Mouse (Mus musculus) liver, adult 2 months (tissue): ENCODE results near the gene Ghrl. TPM values are rescaled to one million over a fixed set of nuclear protein-coding genes. Genes with fewer than 3 reads are reported as not detected.
"Not testable (repeated sequence)": the region's sequence is repeated elsewhere in the genome, so short reads cannot be mapped to it uniquely, and the experiment has no call there.

Experiments
- DNase-seq: peaks from one replicate; pipeline ENCODE4 v3.0.0-alpha.2; 2011; ENCODE audit warnings: low read depth, low spot score; ENCODE audit errors: extremely low read depth
- H3K27ac ChIP-seq: fragments of 200-500 bp; replicated peaks from 2 replicates; pipeline ENCODE4 v1.5.1; 2012; ENCODE audit warnings: low read depth, mild to moderate bottlenecking, control low read depth, inconsistent platforms, low read length; ENCODE audit not compliant: insufficient read depth
- H3K27me3 ChIP-seq: fragments of 200-500 bp; 2 replicates; pipeline ENCODE4 v1.6.1; 2012; ENCODE audit warnings: mild to moderate bottlenecking, moderate library complexity, low read length, inconsistent platforms; ENCODE audit not compliant: control insufficient read depth, insufficient read depth
- H3K36me3 ChIP-seq: fragments of 200-500 bp; 2 replicates; pipeline ENCODE4 v1.6.1; 2012; ENCODE audit warnings: low read length, inconsistent platforms; ENCODE audit not compliant: control insufficient read depth, insufficient read depth
- H3K4me1 ChIP-seq: fragments of 200-500 bp; 2 replicates; pipeline ENCODE4 v1.6.1; 2011; ENCODE audit warnings: low read length; ENCODE audit not compliant: control insufficient read depth, insufficient read depth
- H3K4me3 ChIP-seq: fragments of 200-500 bp; 2 replicates; pipeline ENCODE4 v1.5.1; 2011; ENCODE audit warnings: low read depth, mild to moderate bottlenecking, control low read depth, low read length, moderate library complexity; ENCODE audit not compliant: insufficient read depth
- H3K79me2 ChIP-seq: fragments of 200-500 bp; 2 replicates; pipeline ENCODE4 v1.6.1; 2012; ENCODE audit warnings: inconsistent platforms, mild to moderate bottlenecking, low read length, moderate library complexity; ENCODE audit not compliant: control insufficient read depth, insufficient read depth
- H3K9ac ChIP-seq: fragments of 200-500 bp; 2 replicates; pipeline ENCODE4 v1.6.1; 2012; ENCODE audit warnings: low read depth, mild to moderate bottlenecking, control low read depth, inconsistent platforms, low read length
- CTCF ChIP-seq: fragments of 200-500 bp; IDR thresholded peaks from 2 replicates; pipeline ENCODE4 v1.5.1; 2011; ENCODE audit warnings: low read depth, low read length, control low read depth
- POLR2A ChIP-seq: fragments of 200-500 bp; IDR thresholded peaks from 2 replicates; pipeline ENCODE4 v1.6.1; 2011; ENCODE audit warnings: low read length, control low read depth; ENCODE audit not compliant: insufficient read depth; ENCODE audit errors: extremely low read depth
- WGBS: fragments of 180-500 bp; shearing (Covaris S2); methylation state at CpG from one replicate; pipeline ENCODE4 v1.1.7; 2018; 5-methylcytosine and 5-hydroxymethylcytosine counted together
- polyA plus RNA-seq: library from polyadenylated mRNA; depleted of rRNA; stranded (reverse); fragments of >200 nt; gene quantifications from 2 replicates; pipeline ENCODE4 v1.2.3, GENCODE M21; 2012
- total RNA-seq: library from RNA; depleted of rRNA; stranded (reverse); fragments of >200 nt; gene quantifications from 2 replicates; pipeline ENCODE4 v1.2.3, GENCODE M21; 2014

Ghrl gene
- total and polyA plus RNA-seq, 2 experiments, result not detected

DNA sequence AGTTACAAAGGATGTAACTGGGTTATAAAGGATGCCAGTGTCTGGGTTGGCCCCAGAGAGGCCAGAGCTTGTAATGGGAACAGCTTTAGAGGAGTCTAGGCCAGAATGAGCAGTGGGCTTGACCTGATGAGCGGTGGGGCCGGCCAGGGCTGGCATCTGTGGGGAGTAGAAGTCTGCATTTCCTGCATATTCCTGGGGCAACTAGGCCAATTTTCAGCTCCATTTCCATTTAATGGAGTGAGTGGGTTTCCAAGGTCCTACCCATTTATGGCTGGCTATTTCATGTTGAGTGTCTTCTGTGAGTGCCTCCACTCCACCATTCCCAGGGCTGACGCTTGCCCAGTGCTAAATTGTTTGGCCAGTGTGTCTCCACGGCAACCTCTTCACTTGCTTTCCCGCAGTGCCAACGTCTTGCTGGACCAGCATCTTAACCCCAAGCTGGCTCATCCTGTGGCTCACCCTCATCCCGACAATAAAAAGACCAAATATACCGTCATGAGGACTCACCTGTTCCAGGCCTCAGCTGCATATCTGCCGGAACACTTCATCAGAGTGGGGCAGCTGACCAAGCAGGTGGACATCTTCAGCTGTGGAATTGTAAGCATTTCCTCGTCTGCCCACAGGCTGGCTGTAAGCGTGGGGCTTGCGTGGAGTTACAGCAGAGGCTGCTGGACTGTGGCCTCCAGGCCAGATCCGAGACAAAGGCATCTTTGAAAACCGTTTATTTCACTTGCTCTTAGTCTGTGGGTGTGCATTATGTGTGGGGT, 41.3 kb downstream of the Ghrl start:
- Histone ChIP-seq H3K9ac (no peak overlapping the region), H3K4me3 (no peak overlapping the region), H3K27me3 (no peaks in the 10 kb centered on the region), H3K36me3 (peaks cover 11% of the 10 kb centered on the region), H3K79me2 (no peaks in the 10 kb centered on the region), H3K4me1 (peaks cover 11% of the 10 kb centered on the region; the same call in 1 of the 2 replicates), H3K27ac (no peak overlapping the region)
- no peak for DNase-seq
- TF ChIP-seq POLR2A (no peak), CTCF (no peak)
- WGBS, result 92% methylated on average over 14 of the region's 14 CpGs

DNA sequence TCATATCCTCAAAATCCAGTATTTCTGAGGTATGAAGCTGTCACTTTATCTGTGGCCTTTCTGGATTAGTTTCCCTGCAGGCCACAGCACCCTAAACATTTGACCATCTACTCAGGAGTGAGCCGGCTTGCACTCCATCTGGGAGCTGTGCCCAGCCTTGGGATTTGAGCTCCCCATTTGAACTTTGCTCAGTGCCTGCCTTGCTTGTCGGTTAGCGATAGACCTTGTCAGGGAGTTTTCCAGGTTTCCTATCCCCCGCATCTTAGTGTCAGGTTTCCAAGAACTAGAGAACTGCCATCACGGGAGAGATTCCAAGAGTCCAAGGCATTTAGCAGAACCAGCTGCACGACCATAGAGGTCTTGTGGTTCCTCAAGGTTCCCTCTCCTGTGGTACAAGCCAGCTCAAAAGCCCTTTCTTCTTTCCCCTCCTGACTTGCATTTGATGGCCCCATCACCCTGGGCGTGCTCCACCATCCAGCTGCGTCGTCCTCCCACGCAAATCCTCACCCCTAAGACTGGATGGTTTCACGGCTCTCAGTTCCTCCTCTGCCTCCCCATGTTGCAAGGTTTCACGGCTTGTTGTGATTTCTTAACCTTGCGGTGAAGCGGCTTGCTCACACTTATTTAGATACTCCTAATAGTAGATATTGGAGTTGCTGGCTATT, 42.5 kb downstream of the Ghrl start:
- Histone ChIP-seq H3K79me2 (no peaks in the 10 kb centered on the region), H3K27ac (no peak overlapping the region), H3K36me3 (peaks cover 17% of the 10 kb centered on the region), H3K9ac (no peak overlapping the region), H3K4me3 (no peak overlapping the region), H3K27me3 (no peaks in the 10 kb centered on the region), H3K4me1 (peaks cover 11% of the 10 kb centered on the region; the same call in 1 of the 2 replicates)
- WGBS, result 50% methylated on average over 14 of the region's 14 CpGs
- DNase-seq, result peak; percentile 75
- TF ChIP-seq POLR2A (no peak), CTCF (no peak)

DNA sequence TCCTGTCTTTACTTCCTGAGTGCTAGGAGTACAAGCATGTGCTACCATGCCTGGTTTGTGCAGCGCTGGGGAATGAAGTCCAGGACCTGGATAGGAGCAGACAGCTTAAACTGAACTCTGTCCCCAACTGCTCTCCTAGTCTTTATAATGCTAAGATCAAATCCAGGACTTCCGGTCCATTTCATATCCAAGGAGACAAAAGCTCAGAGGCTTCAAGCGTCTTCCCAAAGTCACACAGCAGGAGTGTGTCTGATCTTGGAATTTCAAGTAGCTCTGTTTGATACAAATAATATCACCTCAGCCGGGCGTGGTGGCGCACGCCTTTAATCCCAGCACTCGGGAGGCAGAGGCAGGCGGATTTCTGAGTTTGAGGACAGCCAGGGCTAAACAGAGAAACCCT, 43.7 kb downstream of the Ghrl start:
- Histone ChIP-seq H3K27ac (no peak overlapping the region), H3K27me3 (no peaks in the 10 kb centered on the region), H3K36me3 (peaks cover 24% of the 10 kb centered on the region), H3K4me1 (peaks cover 11% of the 10 kb centered on the region; the same call in 1 of the 2 replicates), H3K79me2 (no peaks in the 10 kb centered on the region), H3K4me3 (no peak overlapping the region), H3K9ac (no peak overlapping the region)
- no peak for DNase-seq
- TF ChIP-seq CTCF, result no peak
- TF ChIP-seq POLR2A, result no peak
- WGBS, result 98% methylated on average over 9 of the region's 9 CpGs

DNA sequence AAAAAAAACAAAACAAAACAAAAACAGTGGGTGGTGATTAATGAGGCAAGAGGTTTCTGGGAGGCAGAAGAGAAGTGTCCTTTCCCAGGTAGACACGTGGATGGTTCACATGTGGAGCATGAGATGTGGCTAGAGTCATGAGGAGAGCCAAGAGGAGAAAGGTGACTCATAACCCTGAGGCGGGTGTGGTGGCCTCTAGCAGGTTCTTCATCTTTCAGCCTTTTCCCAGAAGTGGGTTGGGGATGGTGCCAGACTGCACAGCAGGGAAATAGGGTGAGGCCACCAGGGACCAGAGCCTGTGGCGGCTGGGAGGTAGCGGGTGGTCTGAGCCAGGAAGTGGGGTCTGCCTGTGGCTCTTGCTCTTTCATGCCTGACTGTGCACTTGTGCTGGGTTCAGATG, 44.4 kb downstream of the Ghrl start:
- H3K27ac ChIP-seq, result no peak overlapping the region
- TF ChIP-seq POLR2A, result no peak
- no peak for DNase-seq
- H3K79me2 ChIP-seq, result no peaks in the 10 kb centered on the region
- no peak overlapping the region for H3K9ac ChIP-seq
- H3K4me1 ChIP-seq, result peaks cover 11% of the 10 kb centered on the region; the same call in 1 of the 2 replicates
- H3K27me3 ChIP-seq, result no peaks in the 10 kb centered on the region
- 89% methylated on average over 4 of the region's 4 CpGs for WGBS
- H3K36me3 ChIP-seq, result peaks cover 27% of the 10 kb centered on the region
- no peak overlapping the region for H3K4me3 ChIP-seq

DNA sequence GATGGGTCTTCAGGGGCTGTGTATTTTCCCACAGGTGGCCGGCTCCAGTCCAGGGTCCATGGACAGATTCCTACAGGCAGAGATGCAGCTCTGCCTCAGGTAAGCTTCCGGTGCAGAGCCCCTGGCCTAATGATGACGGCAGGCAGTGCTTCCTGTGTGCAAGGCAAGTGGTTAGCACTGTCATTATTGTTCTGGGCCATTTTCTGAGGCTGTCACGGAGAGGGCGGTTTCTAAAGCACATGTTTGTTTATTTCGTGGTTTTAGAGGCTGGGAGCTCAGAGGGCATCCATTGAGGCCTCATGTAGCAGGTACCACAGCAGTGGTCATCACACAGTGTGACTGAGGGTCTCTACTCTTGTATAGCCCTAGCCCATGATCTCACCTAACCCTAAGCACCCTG, 46.7 kb downstream of the Ghrl start:
- 85% methylated on average over 6 of the region's 6 CpGs for WGBS
- no peak overlapping the region for H3K4me3 ChIP-seq
- no peak for TF ChIP-seq CTCF
- TF ChIP-seq POLR2A, result no peak
- H3K27ac ChIP-seq, result no peak overlapping the region
- H3K79me2 ChIP-seq, result 0 out of 2 replicates have a peak, but pooled peaks cover 2% of the 10 kb centered on the region
- peaks cover 24% of the 10 kb centered on the region for H3K36me3 ChIP-seq
- no peak overlapping the region for H3K9ac ChIP-seq
- H3K27me3 ChIP-seq, result no peaks in the 10 kb centered on the region
- peaks cover 20% of the 10 kb centered on the region for H3K4me1 ChIP-seq
- no peak for DNase-seq

DNA sequence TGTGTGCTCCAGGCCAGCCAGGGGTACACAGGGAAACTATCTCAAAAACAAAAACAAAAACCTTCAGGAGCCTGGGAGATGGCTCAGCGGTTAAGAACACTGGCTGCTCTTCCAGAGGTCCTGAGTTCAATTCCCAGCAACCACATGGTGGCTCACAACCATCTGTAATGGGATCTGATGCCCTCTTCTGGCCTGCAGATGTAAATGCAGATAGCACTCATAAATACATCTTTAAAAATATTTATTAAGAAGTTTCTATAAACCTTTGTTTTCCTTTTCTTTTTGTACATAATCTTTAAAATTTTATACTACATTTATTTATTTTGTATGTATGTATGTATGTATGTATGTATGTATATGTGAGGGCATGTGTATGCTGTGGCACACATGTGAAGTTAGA, 47.7 kb downstream of the Ghrl start:
- H3K36me3 ChIP-seq, result peaks cover 24% of the 10 kb centered on the region
- H3K4me3 ChIP-seq, H3K9ac ChIP-seq, H3K27ac ChIP-seq, DNase-seq, H3K79me2 ChIP-seq, H3K27me3 ChIP-seq: not testable (repeated sequence)
- WGBS, result 97% methylated on average over 1 of the region's 1 CpGs
- H3K4me1 ChIP-seq, result peaks cover 21% of the 10 kb centered on the region
